Mouse (Mus musculus): ENCODE measurements at regions not wholly inside any gene's neighbourhood (a gene's known extent, or its start where the extent isn't known, plus 50 kb on each side); places are given as distances from the start of the nearest gene placed in this dataset.

GRCm38 (mm10) chr3:19441827-19442226 is 186.7 kb downstream of the 1700064H15Rik start:
- TF ChIP-seq CTCF (IDR thresholded peaks at IDR 0.05; ENCODE audit: borderline replicate concordance, insufficient read depth, low read depth, low read length) (no peak), POLR2A (IDR thresholded peaks at IDR 0.05; ENCODE audit: borderline replicate concordance, insufficient read depth, low read length) (no peak)
